ENCODE assay signal across 8 mouse cellular contexts in genomic region chr11:119055571-119056131, GRCm38 (mm10). TPM values are rescaled to one million over a fixed set of nuclear protein-coding genes. Genes with fewer than 3 reads are reported as not detected.
DNase-seq lines count a peak whose midpoint lies in the region; ATAC-seq and TF ChIP-seq lines count a peak whose summit lies in the region.

No protein-coding gene starts in this region.

- H3K4me3 ChIP-seq in spleen, adult 2 months (ENCODE audit: extremely low read depth, insufficient read depth, insufficient read length), result peak overlapping the region; percentile 37; the same call in 1 of the 2 replicates
- H3K4me3 ChIP-seq in intestine, embryonic 16.5 days (ENCODE audit: low read length), result peak overlapping the region; percentile 66
- peak overlapping the region; percentile 57 for H3K4me3 ChIP-seq in neural tube, embryonic 12.5 days

- peak overlapping the region; percentile 99 for H3K4me2 ChIP-seq in intestine, embryonic 16.5 days (ENCODE audit: low read depth, low read length)
- peak overlapping the region; percentile 84 for H3K4me2 ChIP-seq in neural tube, embryonic 12.5 days (replicated peaks)

- H3K9me3 ChIP-seq in intestine, embryonic 16.5 days (ENCODE audit: control insufficient read depth, low read length), result no peaks in the 10 kb centered on the region
- no peaks in the 10 kb centered on the region for H3K9me3 ChIP-seq in neural tube, embryonic 12.5 days

- H3K27me3 ChIP-seq in spleen, adult 2 months (ENCODE audit: control insufficient read depth, insufficient read depth, low read length), result peaks cover 50% of the 10 kb centered on the region
- H3K27me3 ChIP-seq in intestine, embryonic 16.5 days (replicated peaks; ENCODE audit: control insufficient read depth, insufficient read depth, low read length), result peaks cover 68% of the 10 kb centered on the region
- H3K27me3 ChIP-seq in neural tube, embryonic 12.5 days (replicated peaks), result peaks cover 79% of the 10 kb centered on the region

- H3K4me1 ChIP-seq in spleen, adult 2 months (ENCODE audit: control insufficient read depth, insufficient read depth, insufficient read length), result peaks cover 45% of the 10 kb centered on the region
- H3K4me1 ChIP-seq in intestine, embryonic 16.5 days (ENCODE audit: control insufficient read depth, insufficient read depth, low read length), result peaks cover 48% of the 10 kb centered on the region
- peaks cover 60% of the 10 kb centered on the region for H3K4me1 ChIP-seq in neural tube, embryonic 12.5 days

- TF ChIP-seq POLR2A in spleen, adult 2 months (IDR thresholded peaks at IDR 0.05; ENCODE audit: low read depth, low read length), result no peak

- H3K36me3 ChIP-seq in spleen, adult 2 months (ENCODE audit: control insufficient read depth, insufficient read depth, low read length), result no peaks in the 10 kb centered on the region
- H3K36me3 ChIP-seq in intestine, embryonic 16.5 days (ENCODE audit: control insufficient read depth, insufficient read depth, low read length), result no peaks in the 10 kb centered on the region
- H3K36me3 ChIP-seq in neural tube, embryonic 12.5 days, result no peaks in the 10 kb centered on the region

- H3K9ac ChIP-seq in intestine, embryonic 16.5 days (ENCODE audit: low read depth, low read length), result peak overlapping the region; percentile 93
- peak overlapping the region; percentile 94; the same call in 1 of the 2 replicates for H3K9ac ChIP-seq in neural tube, embryonic 12.5 days

- TF ChIP-seq CTCF in spleen, adult 2 months (IDR thresholded peaks at IDR 0.05; ENCODE audit: extremely low read depth, insufficient read depth, insufficient read length, insufficient replicate concordance), result no peak

- H3K27ac ChIP-seq in spleen, adult 2 months (ENCODE audit: insufficient read depth, low read length), result no peak overlapping the region
- H3K27ac ChIP-seq in intestine, embryonic 16.5 days (ENCODE audit: low read length), result no peak overlapping the region
- H3K27ac ChIP-seq in neural tube, embryonic 12.5 days, result no peak overlapping the region

- peak; percentile 23 for DNase-seq in embryo, embryonic 9.5 days (ENCODE audit: extremely low spot score)
- no peak for DNase-seq in embryo, embryonic 11 days
- DNase-seq in spleen, adult 2 months (ENCODE audit: low read depth in 1 of 2, low spot score in 2 of 2), result no peak
- DNase-seq in spleen, postnatal 4 days (ENCODE audit: low spot score in 2 of 2), result no peak
- no peak for DNase-seq in left cerebral cortex, postnatal 25 days (ENCODE audit: low spot score in 2 of 2)

- 2% methylated on average over 32 of the region's 32 CpGs for WGBS in spleen, adult 2 months
- 2% methylated on average over 32 of the region's 32 CpGs for WGBS in intestine, embryonic 16.5 days
- 1% methylated on average over 32 of the region's 32 CpGs for WGBS in neural tube, embryonic 12.5 days

- intact Hi-C loops in left cerebral cortex, postnatal 25 days (cut with DNase I), result loop anchor here (1.0 kb wide), 1 partner anchor 30 kb away; no protein-coding TSS in a partner anchor

- ATAC-seq in intestine, embryonic 16.5 days, result no peak
- ATAC-seq in neural tube, embryonic 12.5 days (ENCODE audit: low FRiP score, low read depth), result no peak
- ATAC-seq in monocyte, adult 5-6 weeks (replicated peaks; ENCODE audit: insufficient number of reproducible peaks, low FRiP score, low TSS enrichment, poor library complexity, severe bottlenecking), result no peak

RNA-seq across cellular contexts. Expression of gene Cbx8, which starts 14.9 kb away (rescaled TPM):
- polyA plus RNA-seq in spleen, adult 2 months (2012; rRNA removed), result 4.5 and 5.6 TPM in 2 replicates
- polyA plus RNA-seq in intestine, embryonic 16.5 days (2015; fragmentation: Nextera tagmentation; extraction: Ambion mirVana), result 8.1 and 8.5 TPM in 2 replicates
- polyA plus RNA-seq in neural tube, embryonic 12.5 days (2016; fragmentation: Nextera tagmentation; extraction: Ambion mirVana), result 8.6 and 9.9 TPM in 2 replicates
- total RNA-seq in left cerebral cortex, postnatal 25 days (2021), result 10 to 100 TPM; 12.9 to 17.7 TPM
- total RNA-seq in monocyte, adult 5-6 weeks (2017), result 2.7 to 7.3 TPM (median 4.7 TPM) in 3 replicates

RNA-seq across cellular contexts. Expression of gene Cbx4, which starts 30.4 kb away (rescaled TPM):
- polyA plus RNA-seq in spleen, adult 2 months (2012; rRNA removed), result 17.2 and 23.5 TPM in 2 replicates
- 9.3 and 10.0 TPM in 2 replicates for polyA plus RNA-seq in intestine, embryonic 16.5 days (2015; fragmentation: Nextera tagmentation; extraction: Ambion mirVana)
- 12.5 and 12.7 TPM in 2 replicates for polyA plus RNA-seq in neural tube, embryonic 12.5 days (2016; fragmentation: Nextera tagmentation; extraction: Ambion mirVana)
- total RNA-seq in left cerebral cortex, postnatal 25 days (2021), result 10 to 100 TPM; 59.5 to 66.2 TPM
- 35.2 to 45.8 TPM (median 42.2 TPM) in 3 replicates for total RNA-seq in monocyte, adult 5-6 weeks (2017)

RNA-seq across cellular contexts. Expression of gene Cbx2, which starts 32.9 kb away (rescaled TPM):
- polyA plus RNA-seq in spleen, adult 2 months (2012; rRNA removed), result 1.8 and 2.1 TPM in 2 replicates
- polyA plus RNA-seq in intestine, embryonic 16.5 days (2015; fragmentation: Nextera tagmentation; extraction: Ambion mirVana), result 17.8 and 18.1 TPM in 2 replicates
- 46.6 and 47.6 TPM in 2 replicates for polyA plus RNA-seq in neural tube, embryonic 12.5 days (2016; fragmentation: Nextera tagmentation; extraction: Ambion mirVana)
- total RNA-seq in left cerebral cortex, postnatal 25 days (2021), result 1 to 10 TPM; 2.6 to 3.0 TPM
- 0.75 to 2.7 TPM (median 2.2 TPM) in 3 replicates for total RNA-seq in monocyte, adult 5-6 weeks (2017)
